Mouse (Mus musculus) limb, embryonic 13.5 days (tissue): ENCODE measurements at regions not wholly inside any gene's neighbourhood (a gene's known extent, or its start where the extent isn't known, plus 50 kb on each side); places are given as distances from the start of the nearest gene placed in this dataset.

Source experiments
- ATAC-seq: fragments of 200-750 bp; cut with Nextera tagmentation; 2 replicates; pipeline ENCODE4 v1.8.0; 2017; ENCODE audit warnings: low read depth, moderate number of reproducible peaks, moderate TSS enrichment; ENCODE audit not compliant: low FRiP score
- H3K27ac ChIP-seq: fragments of 300-500 bp; sonication (generic); 2 replicates; pipeline ENCODE4 v1.5.1; 2015; ENCODE audit warnings: inconsistent platforms, mild to moderate bottlenecking, moderate library complexity
- H3K27me3 ChIP-seq: fragments of 300-500 bp; sonication (generic); 2 replicates; pipeline ENCODE4 v1.6.1; 2015; ENCODE audit warnings: mild to moderate bottlenecking, inconsistent platforms
- H3K36me3 ChIP-seq: fragments of 300-500 bp; sonication (generic); 2 replicates; pipeline ENCODE4 v1.6.1; 2015; ENCODE audit warnings: inconsistent platforms, mild to moderate bottlenecking, moderate library complexity
- H3K4me1 ChIP-seq: fragments of 300-500 bp; sonication (generic); 2 replicates; pipeline ENCODE4 v1.6.1; 2015; ENCODE audit warnings: inconsistent platforms
- H3K4me2 ChIP-seq: fragments of 300-500 bp; sonication (generic); replicated peaks from 2 replicates; pipeline ENCODE4 v1.6.1; 2015; ENCODE audit warnings: inconsistent platforms, mild to moderate bottlenecking, moderate library complexity
- H3K4me3 ChIP-seq: fragments of 300-500 bp; sonication (generic); 2 replicates; pipeline ENCODE4 v1.5.1; 2015; ENCODE audit warnings: moderate library complexity, mild to moderate bottlenecking, inconsistent platforms
- H3K9ac ChIP-seq: fragments of 300-500 bp; sonication (generic); 2 replicates; pipeline ENCODE4 v1.6.1; 2015; ENCODE audit warnings: mild to moderate bottlenecking, inconsistent platforms
- H3K9me3 ChIP-seq: fragments of 300-500 bp; sonication (generic); 2 replicates; pipeline ENCODE4 v1.6.1; 2016; ENCODE audit warnings: inconsistent platforms
- WGBS: fragments of 180-500 bp; shearing (Covaris S2); methylation state at CpG from one replicate; pipeline ENCODE4 v1.1.7; 2015; 5-methylcytosine and 5-hydroxymethylcytosine counted together

DNA sequence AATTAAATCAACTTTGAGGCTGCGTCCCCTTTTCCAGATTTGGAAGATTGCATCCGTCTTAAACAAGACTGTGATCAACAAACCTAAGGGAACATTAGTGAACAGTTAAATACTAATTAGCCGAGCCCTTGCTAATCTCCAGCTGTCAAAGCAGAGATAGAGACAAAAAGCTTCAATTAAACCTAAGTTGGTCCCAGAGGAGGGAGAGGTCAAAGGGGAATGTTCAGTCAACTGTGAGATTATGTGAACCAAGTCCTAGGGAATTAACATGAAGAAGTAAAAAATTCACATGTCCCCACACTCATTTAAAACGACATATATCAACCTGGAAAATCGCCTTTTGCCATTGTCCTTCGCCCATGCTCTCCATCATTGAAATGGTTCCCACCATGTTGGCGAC lies 59.7 kb upstream of the Tbx20 start:
- Histone ChIP-seq H3K36me3 (no peaks in the 10 kb centered on the region), H3K27ac (no peak overlapping the region), H3K4me3 (no peak overlapping the region), H3K4me2 (no peak overlapping the region), H3K4me1 (no peaks in the 10 kb centered on the region), H3K9ac (no peak overlapping the region), H3K9me3 (no peaks in the 10 kb centered on the region), H3K27me3 (no peaks in the 10 kb centered on the region)
- WGBS: 51% methylated on average over 7 of the region's 7 CpGs
- no peak for ATAC-seq

DNA sequence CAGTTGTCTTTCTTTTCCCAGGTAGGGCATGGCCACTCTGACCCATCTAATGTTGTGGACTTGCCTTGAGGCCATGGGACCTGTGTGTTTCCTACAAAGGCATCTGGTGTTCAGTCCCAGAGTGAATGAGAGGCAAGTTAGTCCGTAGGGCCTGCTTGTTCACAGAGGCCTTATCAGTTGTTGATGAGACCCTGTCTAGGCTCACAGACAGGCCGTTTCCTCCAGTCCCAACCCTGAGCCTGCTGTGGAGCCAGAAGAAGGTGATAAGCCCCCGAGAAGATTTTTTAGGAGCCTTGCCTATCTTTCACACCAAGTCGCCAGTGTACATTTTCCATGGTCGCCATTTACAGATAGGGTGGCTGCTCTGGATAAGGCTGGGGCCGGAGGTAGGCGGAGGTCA lies 74.1 kb upstream of the Tbx20 start:
- no peak overlapping the region for H3K9ac ChIP-seq
- H3K4me3 ChIP-seq: no peak overlapping the region
- no peaks in the 10 kb centered on the region for H3K9me3 ChIP-seq
- peaks cover 5% of the 10 kb centered on the region; the same call in 1 of the 2 replicates for H3K4me1 ChIP-seq
- no peaks in the 10 kb centered on the region for H3K36me3 ChIP-seq
- WGBS: 60% methylated on average over 7 of the region's 7 CpGs
- no peak overlapping the region for H3K27ac ChIP-seq
- ATAC-seq: no peak
- H3K27me3 ChIP-seq: no peaks in the 10 kb centered on the region
- no peak overlapping the region for H3K4me2 ChIP-seq

DNA sequence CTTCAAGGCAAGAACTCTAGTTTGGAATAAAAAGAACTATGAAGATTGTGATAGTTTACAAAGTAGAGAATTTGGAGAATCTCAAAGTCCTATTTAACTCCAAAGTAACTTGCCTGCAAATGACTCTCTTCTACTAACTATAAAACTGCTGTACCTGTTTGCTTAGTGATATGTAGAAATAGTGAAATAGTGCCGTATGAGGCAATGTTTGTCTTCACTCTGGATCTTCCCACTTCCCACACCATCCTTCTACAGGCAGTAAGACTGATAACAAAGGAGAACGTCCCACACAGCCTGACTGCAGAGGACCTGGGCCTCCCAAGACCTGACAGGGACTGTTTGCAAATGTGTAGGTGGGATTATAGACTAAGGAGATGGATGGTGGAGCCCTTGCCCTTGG lies 85.4 kb upstream of the Tbx20 start:
- Histone ChIP-seq H3K36me3 (no peaks in the 10 kb centered on the region), H3K9me3 (no peaks in the 10 kb centered on the region), H3K27ac (no peak overlapping the region), H3K9ac (no peak overlapping the region), H3K4me1 (no peaks in the 10 kb centered on the region), H3K4me3 (no peak overlapping the region), H3K4me2 (no peak overlapping the region), H3K27me3 (no peaks in the 10 kb centered on the region)
- 78% methylated on average over 2 of the region's 2 CpGs for WGBS
- no peak for ATAC-seq

GRCm38 (mm10) chr9:24866390-24867173 lies 92.5 kb upstream of the Tbx20 start:
- no peaks in the 10 kb centered on the region for H3K36me3 ChIP-seq
- H3K27me3 ChIP-seq: no peaks in the 10 kb centered on the region
- no peaks in the 10 kb centered on the region for H3K4me1 ChIP-seq
- no peak overlapping the region for H3K9ac ChIP-seq
- H3K27ac ChIP-seq: no peak overlapping the region
- H3K4me3 ChIP-seq: no peak overlapping the region
- WGBS: 63% methylated on average over 4 of the region's 4 CpGs
- no peaks in the 10 kb centered on the region for H3K9me3 ChIP-seq
- no peak overlapping the region for H3K4me2 ChIP-seq
- ATAC-seq: no peak

DNA sequence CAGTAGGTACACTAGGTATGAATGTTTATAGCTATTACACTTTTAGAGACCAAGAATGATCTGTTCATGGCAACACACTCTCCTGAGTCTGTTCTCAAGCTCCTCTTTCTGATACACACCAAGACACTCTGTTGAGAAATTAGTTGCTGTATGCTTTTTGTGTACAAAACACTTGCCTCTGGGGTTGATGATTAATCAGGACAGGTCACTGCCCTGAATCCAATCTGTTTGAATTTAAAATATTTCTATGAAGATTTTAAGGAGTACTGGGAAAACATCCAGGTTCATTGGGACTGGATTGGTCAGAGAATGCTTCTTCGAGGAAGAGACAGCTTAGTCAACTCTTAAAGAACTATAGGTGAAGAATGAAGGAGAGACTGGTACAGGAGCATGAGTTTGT lies 94.6 kb upstream of the Tbx20 start:
- no peak overlapping the region for H3K27ac ChIP-seq
- H3K36me3 ChIP-seq: no peaks in the 10 kb centered on the region
- H3K4me1 ChIP-seq: no peaks in the 10 kb centered on the region
- H3K4me3 ChIP-seq: no peak overlapping the region
- 82% methylated on average over 1 of the region's 1 CpGs for WGBS
- H3K4me2 ChIP-seq: no peak overlapping the region
- no peaks in the 10 kb centered on the region for H3K9me3 ChIP-seq
- no peaks in the 10 kb centered on the region for H3K27me3 ChIP-seq
- no peak overlapping the region for H3K9ac ChIP-seq
- ATAC-seq: no peak

GRCm38 (mm10) chr9:24874434-24875143 lies 100.5 kb upstream of the Tbx20 start:
- no peaks in the 10 kb centered on the region for H3K9me3 ChIP-seq
- H3K4me3 ChIP-seq: no peak overlapping the region
- no peaks in the 10 kb centered on the region for H3K27me3 ChIP-seq
- WGBS: 59% methylated on average over 13 of the region's 13 CpGs
- no peak overlapping the region for H3K4me2 ChIP-seq
- no peak for ATAC-seq
- H3K9ac ChIP-seq: no peak overlapping the region
- no peak overlapping the region for H3K27ac ChIP-seq
- no peaks in the 10 kb centered on the region for H3K4me1 ChIP-seq
- no peaks in the 10 kb centered on the region for H3K36me3 ChIP-seq

DNA sequence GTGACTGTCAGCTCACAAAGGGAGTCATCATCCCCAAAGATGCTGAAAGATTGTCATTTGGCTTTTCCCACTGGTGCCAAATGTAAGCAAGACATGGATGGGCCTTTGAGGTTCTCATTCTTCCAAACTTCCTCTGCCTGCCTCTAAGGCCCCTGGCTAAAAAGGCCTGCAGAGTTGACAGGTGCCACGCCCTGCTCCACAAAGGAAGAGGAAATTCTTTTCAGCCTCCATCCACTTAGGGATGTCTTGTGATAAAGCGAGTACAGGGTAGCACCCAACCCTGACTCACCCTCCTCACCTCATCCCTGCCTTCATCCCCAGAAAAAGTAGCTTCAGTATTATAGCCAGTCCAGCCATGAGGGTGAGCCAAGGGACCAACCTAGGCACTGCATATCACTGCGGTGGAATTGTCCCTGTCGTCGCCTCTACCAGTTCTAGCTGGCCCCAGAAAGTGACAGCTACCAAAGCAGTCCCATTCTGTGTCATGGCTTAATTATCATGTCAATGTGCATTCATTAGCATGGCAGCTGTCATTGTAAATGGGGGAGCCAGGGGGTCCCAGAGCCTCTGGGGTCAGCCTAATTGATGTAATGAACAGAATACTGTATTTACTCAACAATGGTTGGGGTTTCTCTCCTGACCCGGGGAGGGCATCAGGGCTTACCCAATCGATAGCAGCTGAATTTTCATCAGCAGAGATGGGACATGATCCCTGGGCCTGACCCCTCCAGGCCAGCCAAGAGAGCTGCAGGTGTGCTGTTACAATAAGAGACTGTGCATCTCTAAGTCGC lies 104.5 kb upstream of the Tbx20 start:
- no peak overlapping the region for H3K4me2 ChIP-seq
- no peak overlapping the region for H3K4me3 ChIP-seq
- H3K27me3 ChIP-seq: no peaks in the 10 kb centered on the region
- no peak overlapping the region for H3K9ac ChIP-seq
- no peak for ATAC-seq
- 45% methylated on average over 8 of the region's 8 CpGs for WGBS
- H3K36me3 ChIP-seq: no peaks in the 10 kb centered on the region
- H3K9me3 ChIP-seq: no peaks in the 10 kb centered on the region
- H3K27ac ChIP-seq: no peak overlapping the region
- H3K4me1 ChIP-seq: no peaks in the 10 kb centered on the region

DNA sequence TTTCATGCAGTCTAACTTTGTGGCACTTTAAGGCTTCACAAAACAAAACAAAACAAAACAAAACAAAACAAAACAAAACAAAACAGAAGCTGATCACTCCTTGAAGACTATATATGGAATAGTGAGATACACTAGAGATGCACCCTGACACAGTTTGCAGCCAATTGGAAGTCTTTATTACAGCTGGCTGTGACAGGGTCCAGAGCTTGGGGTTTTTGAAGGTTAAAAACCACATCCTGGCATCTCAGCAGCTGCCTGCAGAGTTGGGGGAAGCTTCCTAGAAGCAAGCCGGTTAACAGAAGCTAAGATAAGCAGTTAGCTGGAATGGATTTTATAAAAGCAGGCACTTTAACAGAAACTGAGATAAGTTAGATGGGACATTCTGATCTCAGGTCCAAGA lies 105.6 kb upstream of the Tbx20 start:
- H3K36me3 ChIP-seq: no peaks in the 10 kb centered on the region
- 70% methylated on average over 1 of the region's 1 CpGs for WGBS
- no peak overlapping the region for H3K4me3 ChIP-seq

DNA sequence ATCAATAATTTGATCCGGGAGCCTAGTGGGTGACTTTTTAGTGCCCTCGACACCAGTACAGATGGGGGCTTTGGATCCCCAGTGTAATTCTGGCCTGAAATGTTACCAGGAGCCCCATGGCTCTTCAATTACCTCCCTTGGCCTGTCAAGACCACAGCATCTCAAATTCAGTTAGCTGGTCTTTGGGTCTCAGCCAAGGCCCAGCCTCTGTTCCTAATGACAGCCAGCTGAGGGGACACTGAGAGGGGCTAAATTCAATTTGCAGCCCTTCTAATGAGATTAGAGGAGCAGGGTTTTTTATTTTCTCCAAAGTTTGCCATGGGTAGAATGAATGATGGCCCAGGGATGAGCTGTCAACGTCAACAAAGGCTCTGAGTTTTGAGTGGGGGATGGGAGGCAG lies 109.9 kb upstream of the Tbx20 start:
- no peak overlapping the region for H3K4me3 ChIP-seq
- no peaks in the 10 kb centered on the region for H3K4me1 ChIP-seq
- H3K9ac ChIP-seq: no peak overlapping the region
- H3K27ac ChIP-seq: no peak overlapping the region
- no peak for ATAC-seq
- H3K27me3 ChIP-seq: no peaks in the 10 kb centered on the region
- H3K9me3 ChIP-seq: no peaks in the 10 kb centered on the region
- 57% methylated on average over 3 of the region's 3 CpGs for WGBS
- no peaks in the 10 kb centered on the region for H3K36me3 ChIP-seq
- no peak overlapping the region for H3K4me2 ChIP-seq

More for the DNA sequence above, 105.6 kb upstream of the Tbx20 start:
- ATAC-seq: no peak
- Histone ChIP-seq H3K27me3 (no peaks in the 10 kb centered on the region), H3K4me2 (no peak overlapping the region), H3K27ac (no peak overlapping the region), H3K4me1 (no peaks in the 10 kb centered on the region), H3K9me3 (no peaks in the 10 kb centered on the region), H3K9ac (no peak overlapping the region)

DNA sequence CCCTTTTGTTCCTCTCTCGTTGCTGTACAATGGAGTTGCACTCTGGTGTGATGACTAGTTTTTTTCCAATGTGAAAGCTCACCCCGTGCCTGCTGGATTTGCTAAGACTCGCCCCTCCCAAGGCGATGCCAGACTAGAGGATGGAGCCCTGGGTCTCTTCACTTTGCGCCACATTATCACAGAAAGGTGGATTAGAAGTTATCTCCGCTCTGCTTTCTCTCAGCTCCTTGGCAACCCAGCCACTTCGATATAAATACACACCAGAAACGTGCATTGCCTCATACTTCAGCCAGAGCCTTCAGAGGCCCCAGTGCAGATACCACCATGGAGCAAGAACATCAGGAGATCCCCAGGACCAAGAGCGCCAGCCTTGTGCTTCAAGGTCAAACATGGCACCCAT lies 114.2 kb upstream of the Tbx20 start:
- no peak overlapping the region for H3K9ac ChIP-seq
- ATAC-seq: no peak
- H3K36me3 ChIP-seq: no peaks in the 10 kb centered on the region
- no peaks in the 10 kb centered on the region for H3K9me3 ChIP-seq
- WGBS: 86% methylated on average over 9 of the region's 9 CpGs
- H3K27me3 ChIP-seq: no peaks in the 10 kb centered on the region
- H3K4me2 ChIP-seq: no peak overlapping the region
- H3K4me1 ChIP-seq: no peaks in the 10 kb centered on the region
- no peak overlapping the region for H3K4me3 ChIP-seq
- no peak overlapping the region for H3K27ac ChIP-seq

DNA sequence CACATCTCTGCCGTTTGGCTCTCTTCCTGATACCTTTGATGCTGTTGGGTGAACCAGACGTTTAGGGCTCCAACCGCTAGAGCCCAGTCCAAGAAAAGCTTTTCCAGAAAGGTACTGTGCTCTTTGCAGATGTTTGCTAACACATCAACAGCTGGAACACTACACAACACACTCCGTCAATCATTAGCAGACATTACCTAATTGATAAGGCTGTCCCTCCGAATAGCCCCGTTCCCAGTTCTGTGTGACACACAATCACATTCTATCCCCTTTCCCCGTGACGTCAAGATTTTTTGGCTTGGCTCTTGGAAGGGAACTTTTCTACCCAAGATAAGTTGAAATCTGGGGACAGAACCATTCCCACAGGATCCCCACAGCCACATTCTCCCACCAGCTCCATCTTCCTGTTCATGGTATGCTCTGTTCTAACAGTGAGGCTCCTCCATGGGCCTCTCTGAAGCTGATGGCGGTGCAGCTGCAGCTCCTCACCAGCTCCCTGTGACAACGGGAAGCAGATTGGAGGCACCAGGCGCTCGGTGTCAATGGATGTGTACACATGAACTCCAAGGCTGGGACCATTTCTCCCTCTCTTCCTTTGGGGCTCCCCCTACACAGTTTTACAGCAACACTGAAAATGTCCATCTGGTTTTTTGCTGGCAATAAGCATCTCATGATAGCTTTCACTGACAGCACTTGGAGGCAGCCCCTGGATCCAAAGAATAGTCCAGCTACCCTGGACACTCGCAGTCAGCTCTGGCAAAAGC lies 122.6 kb upstream of the Tbx20 start:
- Histone ChIP-seq H3K4me1 (no peaks in the 10 kb centered on the region), H3K9me3 (no peaks in the 10 kb centered on the region), H3K36me3 (no peaks in the 10 kb centered on the region), H3K27ac (no peak overlapping the region), H3K27me3 (no peaks in the 10 kb centered on the region), H3K4me2 (no peak overlapping the region), H3K4me3 (no peak overlapping the region), H3K9ac (no peak overlapping the region)
- ATAC-seq: no peak
- 75% methylated on average over 13 of the region's 13 CpGs for whole genome bisulfite sequencing
